Comparison of ENCODE assay signal across 8 mouse cellular contexts in the genomic region with DNA sequence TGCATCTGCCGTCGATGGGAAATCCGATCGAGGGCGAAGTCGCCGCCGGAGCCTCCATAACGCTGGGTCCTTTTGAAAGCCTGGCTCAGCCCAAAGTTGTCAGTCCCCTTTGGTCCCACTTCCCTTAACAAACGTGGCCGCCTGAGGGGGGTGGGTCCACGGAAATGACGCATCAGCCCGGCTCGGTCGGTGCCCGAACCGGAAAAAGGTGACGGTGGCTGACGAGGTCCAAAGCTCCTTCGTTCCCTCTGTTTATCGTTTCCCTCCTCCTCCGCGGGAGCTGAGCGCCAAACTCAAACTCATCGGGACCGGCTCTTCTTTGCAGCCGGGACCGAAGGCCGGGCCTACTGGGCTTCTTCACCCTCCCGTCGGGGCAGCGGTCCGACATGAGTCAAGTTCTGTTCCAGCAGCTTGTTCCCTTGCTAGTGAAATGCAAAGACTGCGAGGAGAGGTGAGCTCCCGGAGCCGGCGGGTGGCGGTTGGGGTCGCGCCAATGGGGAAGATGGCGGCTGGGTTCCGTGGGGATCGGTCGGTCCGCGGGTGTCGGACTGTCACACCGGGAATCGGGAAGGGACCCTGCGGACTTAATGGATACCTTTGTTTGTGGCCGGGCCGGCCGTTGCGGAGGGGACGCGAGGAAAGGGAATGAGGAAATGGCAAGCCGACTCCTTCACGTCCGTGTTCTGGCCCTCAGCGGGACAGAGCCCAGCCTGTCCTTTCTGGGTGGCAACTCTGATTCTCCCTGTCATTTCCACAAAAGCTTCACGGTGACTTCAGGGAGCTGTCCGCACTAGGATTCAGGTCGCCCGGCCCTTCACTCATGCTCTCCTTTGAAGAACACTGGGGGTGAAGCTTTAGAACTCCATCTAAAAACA. TPM values are rescaled to one million over a fixed set of nuclear protein-coding genes. Genes with fewer than 3 reads are reported as not detected.
DNase-seq lines count a peak whose midpoint lies in the region; ATAC-seq lines count a peak whose summit lies in the region.

A gene (plus strand): TSS at position 255 of the 875 bp plus-strand sequence.

- peak; percentile 92 for ATAC-seq in inflammation-experienced regulatory T-cells, adult 6 months
- ATAC-seq in megakaryocyte-erythroid progenitor cell, adult 5-6 weeks (replicated peaks; ENCODE audit: low FRiP score, low TSS enrichment, poor library complexity, severe bottlenecking): peak; percentile 91

- DNase-seq in adrenal gland, adult (ENCODE audit: inconsistent age in 2 of 2, low spot score in 1 of 2): peak; percentile 97 to 99
- DNase-seq in embryo, embryonic 10.5 days (ENCODE audit: low spot score): peak; percentile 99
- DNase-seq in gastrocnemius, postnatal 14 days: peak; percentile 99
- peak; percentile 99 for DNase-seq in left cerebral cortex, postnatal 10 days (ENCODE audit: extremely low spot score in 1 of 2, low spot score in 2 of 2)
- peak; percentile 97 for DNase-seq in right cerebral cortex, postnatal 25 days
- peak; percentile 95 to 99 for DNase-seq in urinary bladder, postnatal 4 days (ENCODE audit: low spot score in 2 of 2)

- intact Hi-C loops in gastrocnemius, postnatal 14 days (cut with DNase I; ENCODE audit: low total_unique reads): loop anchor here (10.0 kb wide), 1 partner anchor 70 kb away; a partner anchor contains a TSS
- intact Hi-C loops in left cerebral cortex, postnatal 10 days (cut with DNase I): loop anchor here (5.0 to 10.0 kb wide), 2 partner anchors 152 to 240 kb away; no protein-coding TSS in a partner anchor

RNA-seq across cellular contexts. Expression of the gene that starts here (rescaled TPM):
- total RNA-seq in gastrocnemius, postnatal 14 days (2021): 1 to 10 TPM; 3.0 to 3.4 TPM
- 10 to 100 TPM in 2 of 3 experiments, 1 to 10 TPM in 1; 5.7 to 19.1 (median 12.1) TPM for polyA plus RNA-seq in inflammation-experienced regulatory T-cells, adult 6 months (2017; shearing (Covaris generic))
- total RNA-seq in left cerebral cortex, postnatal 10 days (2021): 1 to 10 TPM; 8.9 to 9.9 TPM
- 20.1 and 23.1 TPM in 2 replicates for total RNA-seq in megakaryocyte-erythroid progenitor cell, adult 5-6 weeks (2014; fragmentation: Nextera tagmentation)
- total RNA-seq in megakaryocyte-erythroid progenitor cell, adult 5-6 weeks (2017): 38.0 and 65.1 TPM in 2 replicates

Comparison
In these comparisons a context has a peak if more than half of its experiments do, and no peak if none do; other contexts are left out.
1. Peak in every context shown above with its lines: DNase-seq and ATAC-seq.